Mouse (Mus musculus): ENCODE data around the gene Tcf7l1. TPM values are rescaled to one million over a fixed set of nuclear protein-coding genes. Genes with fewer than 3 reads are reported as not detected.

The Tcf7l1 gene
- total RNA-seq, 1 experiment, result 14.5 TPM

DNA sequence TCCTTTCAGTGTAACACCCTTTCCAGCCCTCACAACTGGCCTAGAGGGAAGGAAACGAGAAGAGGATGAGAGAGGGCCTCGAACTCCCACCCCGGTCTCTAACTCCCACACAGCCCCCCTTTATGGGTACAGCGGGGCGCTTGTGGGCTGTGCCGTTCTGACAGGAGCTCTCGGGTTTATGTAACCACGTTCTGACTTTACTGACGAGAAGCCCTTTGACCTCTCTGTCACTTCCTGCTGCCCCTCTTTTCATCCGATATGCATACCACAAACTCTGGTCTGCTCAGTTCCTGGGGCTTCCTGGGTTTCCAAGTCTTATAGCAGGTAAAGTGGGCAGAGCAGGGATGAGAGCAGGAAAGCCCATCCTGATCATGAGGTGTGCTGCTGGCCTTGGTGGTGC, 154.7 kb downstream of the Tcf7l1 start:
- in situ Hi-C loops (cut with MboI; ENCODE audit: low sequenced_read_pairs in 2 of 2, unreplicated experiment in 2 of 2), result no loop called here
- peaks cover 12% of the 10 kb centered on the region; the same call in 1 of the 2 replicates for H3K36me3 ChIP-seq (ENCODE audit: control insufficient read depth, insufficient read depth, low read length, poor library complexity, severe bottlenecking)
- H3K4me1 ChIP-seq (ENCODE audit: control insufficient read depth in 2 of 2, insufficient read depth in 2 of 2, low read length in 2 of 2, poor library complexity in 1 of 2), result peaks cover 0 to 3% of the 10 kb centered on the region in 2 experiments; a peak in 2 of 4 replicates
- no peak overlapping the region for H3K27ac ChIP-seq (ENCODE audit: insufficient read depth, low read depth, low read length, poor library complexity, severe bottlenecking)
- TF ChIP-seq ZNF384 (IDR thresholded peaks at IDR 0.05; ENCODE audit: low read depth, low read length) (no peak), HCFC1 (IDR thresholded peaks at IDR 0.05; ENCODE audit: borderline replicate concordance, insufficient read depth, low read length) (no peak), MAFK (IDR thresholded peaks at IDR 0.05; ENCODE audit: insufficient read depth, low read depth, low read length) (no peak), ZC3H11A (IDR thresholded peaks at IDR 0.05; ENCODE audit: borderline replicate concordance, low read depth, low read length) (no peak), CHD2 (IDR thresholded peaks at IDR 0.05; ENCODE audit: low read depth, low read length) (no peak)
- DNase-seq (ENCODE audit: low read depth, low spot score), result no peak
- H3K9me3 ChIP-seq (ENCODE audit: control insufficient read depth, insufficient read depth, low read depth, low read length), result no peaks in the 10 kb centered on the region
- H3K9ac ChIP-seq (ENCODE audit: insufficient read depth, low read depth, low read length, poor library complexity, severe bottlenecking), result no peak overlapping the region
- no peak overlapping the region for H3K4me3 ChIP-seq (ENCODE audit: insufficient read depth in 1 of 2, low read depth in 1 of 2, low read length in 2 of 2, poor library complexity in 1 of 2, severe bottlenecking in 1 of 2)

DNA sequence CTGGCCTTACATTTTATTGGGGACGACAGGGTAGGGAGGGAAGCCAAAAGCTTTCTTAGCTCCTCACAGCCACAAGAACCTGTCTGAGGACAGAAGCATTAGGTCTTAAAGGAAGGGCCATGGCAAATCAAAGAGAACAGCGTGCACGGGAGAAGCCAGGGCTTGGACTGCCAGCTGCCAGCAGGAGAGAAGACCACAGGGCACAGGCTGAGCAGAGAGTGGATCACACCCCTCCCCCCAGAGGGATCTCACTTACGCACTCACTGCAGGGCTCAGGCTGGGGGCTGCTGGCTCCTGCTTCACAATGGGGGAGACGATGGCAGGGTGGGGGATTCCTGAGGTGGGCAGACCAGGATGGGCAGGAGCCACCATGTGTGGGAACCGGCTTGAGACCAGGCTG, 157.4 kb downstream of the Tcf7l1 start:
- no peak for TF ChIP-seq ZC3H11A (IDR thresholded peaks at IDR 0.05; ENCODE audit: borderline replicate concordance, low read depth, low read length)
- no peak for TF ChIP-seq MAFK (IDR thresholded peaks at IDR 0.05; ENCODE audit: insufficient read depth, low read depth, low read length)
- no peak for TF ChIP-seq HCFC1 (IDR thresholded peaks at IDR 0.05; ENCODE audit: borderline replicate concordance, insufficient read depth, low read length)
- no peak for TF ChIP-seq ZNF384 (IDR thresholded peaks at IDR 0.05; ENCODE audit: low read depth, low read length)
- TF ChIP-seq CHD2 (IDR thresholded peaks at IDR 0.05; ENCODE audit: low read depth, low read length), result no peak
- in situ Hi-C loops (cut with MboI; ENCODE audit: low sequenced_read_pairs in 2 of 2, unreplicated experiment in 2 of 2), result no loop called here
- H3K9ac ChIP-seq (ENCODE audit: insufficient read depth, low read depth, low read length, poor library complexity, severe bottlenecking), result no peak overlapping the region
- peaks cover 18% of the 10 kb centered on the region; the same call in 1 of the 2 replicates for H3K36me3 ChIP-seq (ENCODE audit: control insufficient read depth, insufficient read depth, low read length, poor library complexity, severe bottlenecking)
- no peak overlapping the region for H3K4me3 ChIP-seq (ENCODE audit: insufficient read depth in 1 of 2, low read depth in 1 of 2, low read length in 2 of 2, poor library complexity in 1 of 2, severe bottlenecking in 1 of 2)
- no peaks in the 10 kb centered on the region for H3K9me3 ChIP-seq (ENCODE audit: control insufficient read depth, insufficient read depth, low read depth, low read length)
- H3K27ac ChIP-seq (ENCODE audit: insufficient read depth, low read depth, low read length, poor library complexity, severe bottlenecking), result no peak overlapping the region
- H3K4me1 ChIP-seq (ENCODE audit: control insufficient read depth in 2 of 2, insufficient read depth in 2 of 2, low read length in 2 of 2, poor library complexity in 1 of 2), result peaks cover 0 to 3% of the 10 kb centered on the region in 2 experiments; a peak in 2 of 4 replicates
- no peak for DNase-seq (ENCODE audit: low read depth, low spot score)

DNA sequence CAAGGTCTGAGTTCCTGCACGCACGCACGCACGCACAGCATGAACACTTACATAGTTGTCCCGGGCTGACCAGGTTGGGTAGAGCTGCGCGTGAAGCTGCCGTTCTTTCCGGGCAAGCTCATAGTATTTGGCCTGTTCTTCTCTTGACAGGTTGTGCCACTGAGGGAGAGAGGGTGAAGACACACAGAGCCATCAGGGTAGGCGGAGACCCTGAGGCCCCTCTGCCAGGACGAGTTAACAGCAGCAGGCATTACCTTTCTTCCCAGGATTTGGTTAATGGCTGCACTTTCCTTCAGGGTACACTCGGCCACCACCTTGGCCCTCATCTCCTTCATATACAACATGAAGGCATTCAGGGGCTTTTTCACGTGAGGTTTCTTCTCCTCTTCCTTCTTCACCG, 158.1 kb downstream of the Tcf7l1 start:
- H3K4me1 ChIP-seq (ENCODE audit: control insufficient read depth in 2 of 2, insufficient read depth in 2 of 2, low read length in 2 of 2, poor library complexity in 1 of 2), result no peaks in the 10 kb centered on the region
- H3K27ac ChIP-seq (ENCODE audit: insufficient read depth, low read depth, low read length, poor library complexity, severe bottlenecking), result no peak overlapping the region
- H3K9ac ChIP-seq (ENCODE audit: insufficient read depth, low read depth, low read length, poor library complexity, severe bottlenecking), result no peak overlapping the region
- no peak for TF ChIP-seq ZNF384 (IDR thresholded peaks at IDR 0.05; ENCODE audit: low read depth, low read length)
- no peak for TF ChIP-seq CHD2 (IDR thresholded peaks at IDR 0.05; ENCODE audit: low read depth, low read length)
- no peak for TF ChIP-seq MAFK (IDR thresholded peaks at IDR 0.05; ENCODE audit: insufficient read depth, low read depth, low read length)
- no peak for TF ChIP-seq ZC3H11A (IDR thresholded peaks at IDR 0.05; ENCODE audit: borderline replicate concordance, low read depth, low read length)
- no peak for TF ChIP-seq HCFC1 (IDR thresholded peaks at IDR 0.05; ENCODE audit: borderline replicate concordance, insufficient read depth, low read length)
- in situ Hi-C loops (cut with MboI; ENCODE audit: low sequenced_read_pairs in 2 of 2, unreplicated experiment in 2 of 2), result no loop called here
- H3K36me3 ChIP-seq (ENCODE audit: control insufficient read depth, insufficient read depth, low read length, poor library complexity, severe bottlenecking), result peaks cover 19% of the 10 kb centered on the region; the same call in 1 of the 2 replicates
- no peaks in the 10 kb centered on the region for H3K9me3 ChIP-seq (ENCODE audit: control insufficient read depth, insufficient read depth, low read depth, low read length)
- no peak for DNase-seq (ENCODE audit: low read depth, low spot score)
- no peak overlapping the region for H3K4me3 ChIP-seq (ENCODE audit: insufficient read depth in 1 of 2, low read depth in 1 of 2, low read length in 2 of 2, poor library complexity in 1 of 2, severe bottlenecking in 1 of 2)

DNA sequence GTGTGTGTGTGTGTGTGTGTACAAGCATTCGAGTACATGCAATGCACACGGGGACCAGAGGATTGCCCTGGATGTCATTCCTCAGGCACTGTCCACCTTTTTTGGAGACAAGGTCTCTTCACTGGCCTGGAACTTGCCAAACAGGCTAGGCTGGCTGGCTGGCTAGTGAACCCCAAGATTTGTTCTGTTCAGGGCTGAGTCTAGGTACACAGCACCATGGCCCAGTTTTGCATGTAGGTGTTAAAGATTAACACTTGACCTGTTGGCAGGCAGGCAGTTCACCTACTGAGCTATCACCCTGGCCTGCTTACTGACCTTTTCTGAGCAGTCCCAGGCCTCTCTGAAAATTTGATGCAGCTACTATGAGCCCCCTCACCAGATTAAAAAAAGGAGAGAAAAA, 158.7 kb downstream of the Tcf7l1 start:
- Histone ChIP-seq H3K27ac (ENCODE audit: insufficient read depth, low read depth, low read length, poor library complexity, severe bottlenecking) (no peak overlapping the region), H3K9ac (ENCODE audit: insufficient read depth, low read depth, low read length, poor library complexity, severe bottlenecking) (no peak overlapping the region), H3K9me3 (ENCODE audit: control insufficient read depth, insufficient read depth, low read depth, low read length) (no peaks in the 10 kb centered on the region), H3K4me3 (ENCODE audit: insufficient read depth in 1 of 2, low read depth in 1 of 2, low read length in 2 of 2, poor library complexity in 1 of 2, severe bottlenecking in 1 of 2) (no peak overlapping the region), H3K36me3 (ENCODE audit: control insufficient read depth, insufficient read depth, low read length, poor library complexity, severe bottlenecking) (peaks cover 19% of the 10 kb centered on the region; the same call in 1 of the 2 replicates), H3K4me1 (ENCODE audit: control insufficient read depth in 2 of 2, insufficient read depth in 2 of 2, low read length in 2 of 2, poor library complexity in 1 of 2) (no peaks in the 10 kb centered on the region)
- DNase-seq (ENCODE audit: low read depth, low spot score), result no peak
- TF ChIP-seq CHD2 (IDR thresholded peaks at IDR 0.05; ENCODE audit: low read depth, low read length) (no peak), ZC3H11A (IDR thresholded peaks at IDR 0.05; ENCODE audit: borderline replicate concordance, low read depth, low read length) (no peak), HCFC1 (IDR thresholded peaks at IDR 0.05; ENCODE audit: borderline replicate concordance, insufficient read depth, low read length) (no peak), ZNF384 (IDR thresholded peaks at IDR 0.05; ENCODE audit: low read depth, low read length) (no peak), MAFK (IDR thresholded peaks at IDR 0.05; ENCODE audit: insufficient read depth, low read depth, low read length) (no peak)
- in situ Hi-C loops (cut with MboI; ENCODE audit: low sequenced_read_pairs in 2 of 2, unreplicated experiment in 2 of 2), result no loop called here
